Mouse (Mus musculus): Measurements from ENCODE around the gene Vmn1r36. TPM values are rescaled to one million over a fixed set of nuclear protein-coding genes. Genes with fewer than 3 reads are reported as not detected.
"Not testable (repeated sequence)": the region's sequence is repeated elsewhere in the genome, so short reads cannot be mapped to it uniquely, and the experiment has no call there.

The Vmn1r36 gene
- polyA plus RNA-seq (2015; fragmentation: Nextera tagmentation; extraction: Ambion mirVana) = not detected in 2 replicates

DNA sequence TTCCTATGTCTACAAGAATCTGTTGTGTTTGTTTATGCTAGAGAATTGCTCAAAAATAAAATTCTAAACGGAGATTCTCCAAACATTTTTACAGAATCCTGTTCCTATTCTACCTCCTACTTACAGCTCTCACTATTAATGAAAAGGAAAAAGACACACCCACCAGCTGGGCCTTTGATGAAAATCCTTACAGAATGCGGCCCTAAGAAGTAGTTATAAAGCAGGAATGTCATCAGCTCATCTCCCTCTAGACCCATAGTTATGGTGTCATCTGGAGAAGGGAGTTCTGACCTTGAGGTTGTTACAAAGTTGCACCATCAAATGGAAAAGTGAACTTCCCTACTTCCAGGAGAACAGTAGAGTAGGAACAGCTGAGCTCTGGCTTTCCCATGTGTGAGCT, at the start of gene Vmn1r36:
TSS of gene Vmn1r36 (minus strand) at position 101 of the 400 bp plus-strand sequence.
- not testable (repeated sequence) for H3K27ac ChIP-seq; H3K4me2 ChIP-seq; H3K27me3 ChIP-seq (replicated peaks); ATAC-seq (replicated peaks); H3K4me1 ChIP-seq; H3K4me3 ChIP-seq; H3K9ac ChIP-seq; H3K9me3 ChIP-seq; H3K36me3 ChIP-seq (replicated peaks)
- WGBS = 71% methylated on average over 2 of the region's 2 CpGs

DNA sequence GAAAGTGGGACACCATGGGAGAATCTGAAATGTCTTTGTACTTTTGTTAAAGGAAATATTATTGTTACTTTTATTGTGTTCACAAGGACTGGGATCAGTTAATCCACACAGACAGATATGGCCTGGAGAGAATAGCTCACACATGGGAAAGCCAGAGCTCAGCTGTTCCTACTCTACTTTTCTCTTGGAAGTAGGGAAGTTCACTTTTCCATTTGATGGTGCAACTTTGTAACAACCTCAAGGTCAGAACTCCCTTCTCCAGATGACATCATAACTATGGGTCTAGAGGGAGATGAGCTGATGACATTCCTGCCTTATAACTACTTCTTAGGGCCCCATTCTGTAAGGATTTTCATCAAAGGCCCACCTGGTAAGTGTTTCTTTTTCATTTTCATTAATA, 10.1 kb upstream of the Vmn1r36 start, which contains the start of gene Vmn1r37:
TSS of gene Vmn1r37 (plus strand) at position 301 of the 400 bp plus-strand sequence.
- H3K9me3 ChIP-seq; H3K27ac ChIP-seq; H3K36me3 ChIP-seq (replicated peaks); H3K4me2 ChIP-seq; H3K27me3 ChIP-seq (replicated peaks); H3K4me1 ChIP-seq; H3K4me3 ChIP-seq; ATAC-seq (replicated peaks); H3K9ac ChIP-seq: not testable (repeated sequence)

DNA sequence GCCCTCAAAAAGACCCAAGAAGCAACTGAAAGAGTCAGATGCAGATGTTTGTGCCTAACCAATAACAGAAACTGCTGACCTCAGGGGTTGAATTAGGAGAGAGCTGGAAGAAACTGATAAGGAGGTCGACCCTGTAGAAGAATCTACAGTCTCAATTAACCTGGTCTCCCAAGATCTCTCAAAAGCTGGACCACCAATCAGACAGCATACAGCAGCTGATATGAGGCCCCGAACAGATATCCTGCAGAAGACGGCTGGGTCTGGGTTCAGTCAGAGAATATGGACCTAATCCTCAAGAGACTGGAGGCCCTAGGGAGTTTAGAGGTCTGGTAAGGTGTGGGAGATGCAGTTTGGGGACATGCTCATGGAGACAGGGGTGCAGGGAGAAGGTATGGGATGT, 5.1 kb downstream of the Vmn1r36 start:
- no peak overlapping the region for H3K9ac ChIP-seq
- no peaks in the 10 kb centered on the region for H3K36me3 ChIP-seq (replicated peaks)
- H3K27me3 ChIP-seq (replicated peaks) = no peaks in the 10 kb centered on the region
- 82% methylated on average over 3 of the region's 3 CpGs for WGBS
- H3K27ac ChIP-seq = no peak overlapping the region
- no peaks in the 10 kb centered on the region for H3K9me3 ChIP-seq
- no peaks in the 10 kb centered on the region for H3K4me1 ChIP-seq
- ATAC-seq (replicated peaks) = no peak
- H3K4me3 ChIP-seq = no peak overlapping the region
- H3K4me2 ChIP-seq = no peak overlapping the region

DNA sequence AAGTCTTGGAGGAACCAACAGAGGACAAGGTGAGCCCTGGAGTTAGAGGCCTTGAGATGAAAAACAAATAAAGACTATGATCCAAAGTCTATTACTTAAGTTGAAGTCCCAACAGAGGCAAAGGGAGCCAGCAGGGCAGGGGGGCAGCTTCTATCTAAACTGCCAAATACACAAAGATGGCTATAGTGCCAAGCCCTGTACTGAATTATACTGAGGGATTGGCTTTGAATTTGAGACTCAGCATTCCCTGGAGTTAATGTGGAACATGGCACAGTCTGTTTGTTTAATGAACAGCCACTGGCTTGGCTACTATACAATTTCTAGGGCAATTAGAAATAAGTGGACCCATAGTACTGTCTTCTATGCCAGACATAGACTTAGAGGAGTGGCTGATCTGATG, 10.1 kb downstream of the Vmn1r36 start:
- Histone ChIP-seq H3K9me3 (no peaks in the 10 kb centered on the region), H3K4me2 (no peak overlapping the region), H3K4me1 (no peaks in the 10 kb centered on the region), H3K36me3 (replicated peaks) (no peaks in the 10 kb centered on the region), H3K9ac (no peak overlapping the region), H3K4me3 (no peak overlapping the region), H3K27me3 (replicated peaks) (no peaks in the 10 kb centered on the region), H3K27ac (no peak overlapping the region)
- ATAC-seq (replicated peaks) = no peak

- no peak for ATAC-seq (replicated peaks)
- H3K9me3 ChIP-seq = no peaks in the 10 kb centered on the region
- no peak within 1 kb of the TSS for H3K4me2 ChIP-seq
- H3K27ac ChIP-seq = no peak within 1 kb of the TSS
- no peaks in the 10 kb centered on the region for H3K4me1 ChIP-seq
- H3K36me3 ChIP-seq (replicated peaks) = no peaks in the 10 kb centered on the region
- WGBS = 80% methylated on average over 3 of the region's 3 CpGs
- H3K9ac ChIP-seq = no peak within 1 kb of the TSS
- no peak within 1 kb of the TSS for H3K4me3 ChIP-seq
- no peaks in the 10 kb centered on the region for H3K27me3 ChIP-seq (replicated peaks)
Observed at GRCm38 (mm10) chr6:66685806-66686205, 33.2 kb downstream of the Vmn1r36 start, which contains the start of gene Vmn1r35. Vmn1r35 (minus strand) TSS chr6:66685906.

Other genes starting within 250 kb of the Vmn1r36 start
- 14.0 and 17.6 TPM in 2 replicates for gene Mad2l1, start 183.8 kb downstream of the Vmn1r36 start, polyA plus RNA-seq (2015; fragmentation: Nextera tagmentation; extraction: Ambion mirVana)
- not detected in 2 replicates for gene Vmn1r32, start 159.1 kb downstream of the Vmn1r36 start, polyA plus RNA-seq (2015; fragmentation: Nextera tagmentation; extraction: Ambion mirVana)
- not detected in 2 replicates for gene Vmn1r33, start 100.9 kb downstream of the Vmn1r36 start, polyA plus RNA-seq (2015; fragmentation: Nextera tagmentation; extraction: Ambion mirVana)
- not detected in 2 replicates for gene Vmn1r34, start 75.3 kb downstream of the Vmn1r36 start, polyA plus RNA-seq (2015; fragmentation: Nextera tagmentation; extraction: Ambion mirVana)
- gene Vmn1r35, start 33.3 kb downstream of the Vmn1r36 start, polyA plus RNA-seq (2015; fragmentation: Nextera tagmentation; extraction: Ambion mirVana) = not detected in 2 replicates
- gene Vmn1r37, start 10.2 kb upstream of the Vmn1r36 start, polyA plus RNA-seq (2015; fragmentation: Nextera tagmentation; extraction: Ambion mirVana) = not detected in 2 replicates
- gene Vmn1r38, start 63.5 kb upstream of the Vmn1r36 start, polyA plus RNA-seq (2015; fragmentation: Nextera tagmentation; extraction: Ambion mirVana) = not detected in 2 replicates
- not detected in 2 replicates for gene Vmn1r39, start 91.4 kb upstream of the Vmn1r36 start, polyA plus RNA-seq (2015; fragmentation: Nextera tagmentation; extraction: Ambion mirVana)
- 27.9 and 29.2 TPM in 2 replicates for gene Gng12, start 177.2 kb upstream of the Vmn1r36 start, polyA plus RNA-seq (2015; fragmentation: Nextera tagmentation; extraction: Ambion mirVana)